Mouse (Mus musculus) megakaryocyte, embryonic 14.5 days (primary cell): Measurements from ENCODE around the gene Map2k5. TPM values are rescaled to one million over a fixed set of nuclear protein-coding genes. Genes with fewer than 3 reads are reported as not detected.

ENCODE experiments used
- H3K27me3 ChIP-seq: replicated peaks from 2 replicates; pipeline ENCODE3; 2012; ENCODE audit warnings: inconsistent platforms
- H3K36me3 ChIP-seq: replicated peaks from 2 replicates; pipeline ENCODE3; 2012; ENCODE audit warnings: low read length, inconsistent platforms, mixed read lengths
- H3K4me1 ChIP-seq: 2 replicates; pipeline ENCODE4 v1.6.1; 2012; ENCODE audit warnings: inconsistent platforms
- H3K4me3 ChIP-seq: replicated peaks from 2 replicates; pipeline ENCODE3; 2012; ENCODE audit warnings: moderate library complexity, mild to moderate bottlenecking, inconsistent platforms
- H3K9me3 ChIP-seq: 2 replicates; pipeline ENCODE4 v1.6.1; 2012; ENCODE audit warnings: inconsistent platforms
- FLI1 ChIP-seq: IDR thresholded peaks from 2 replicates; pipeline ENCODE4 v1.6.1; 2012; ENCODE audit warnings: low read length, inconsistent platforms, mixed read lengths
- GATA1 ChIP-seq: IDR thresholded peaks from 3 replicates; pipeline ENCODE4 v1.6.1; 2012; ENCODE audit warnings: mixed read lengths, low read length, inconsistent platforms, borderline replicate concordance
- polyA plus RNA-seq: library from polyadenylated mRNA; stranded (reverse); fragments of >175 nt; gene quantifications from 2 replicates; pipeline ENCODE4 v1.2.3, GENCODE M21; 2012; ENCODE audit warnings: low replicate concordance; ENCODE audit not compliant: insufficient read depth

The Map2k5 gene
- polyA plus RNA-seq, 1 experiment: 31.6 TPM

DNA sequence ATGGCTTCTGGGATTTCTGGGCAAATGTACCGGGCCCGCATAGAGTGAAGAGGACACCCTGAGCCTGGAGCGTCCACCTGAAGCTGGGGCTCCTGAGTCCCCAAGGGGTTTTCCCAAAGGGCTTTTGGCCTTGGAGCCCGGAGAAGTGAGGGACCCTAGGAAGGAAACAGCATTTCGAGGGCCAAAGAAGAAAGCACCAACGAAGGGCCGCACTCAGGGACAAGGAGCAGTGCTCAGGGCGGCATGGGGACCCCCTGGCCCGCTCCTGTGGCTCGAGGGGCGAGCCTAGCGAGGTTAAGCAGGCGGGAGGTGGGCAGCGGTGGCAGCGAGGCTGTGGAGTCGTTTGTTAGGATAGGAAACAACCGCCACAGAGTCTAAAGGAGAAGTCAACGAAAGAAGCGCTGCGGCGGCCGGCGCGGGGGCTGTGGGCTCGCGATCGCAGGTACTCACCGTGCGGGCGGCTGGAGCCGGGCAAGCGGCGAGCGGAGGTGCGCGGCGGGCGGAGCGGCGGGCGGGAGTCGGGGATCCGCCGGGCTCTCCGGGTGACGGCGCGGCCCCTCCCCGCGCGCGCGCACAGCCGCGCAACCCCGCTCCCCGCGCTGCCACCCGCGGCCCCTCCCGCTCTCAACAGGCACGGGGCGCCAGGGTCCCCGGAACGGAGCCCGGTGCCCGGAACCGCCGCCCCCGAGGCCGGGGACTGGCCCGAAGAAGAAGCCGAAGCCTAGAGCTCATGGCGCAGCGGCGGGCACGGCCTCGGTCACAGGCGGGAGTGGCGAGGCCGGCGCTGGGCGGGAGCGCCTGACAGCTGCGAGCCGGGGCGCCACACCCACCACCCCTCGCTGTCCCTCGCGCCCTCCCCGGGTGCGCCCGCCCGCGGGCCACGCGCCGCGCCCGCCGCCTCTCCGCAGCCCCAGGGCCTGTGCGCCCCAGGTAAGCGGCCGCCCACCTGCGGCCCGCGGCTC is 229.0 kb downstream of the Map2k5 start, which contains the start of gene Skor1:
Skor1 (minus strand) TSS at position 552 of the 962 bp plus-strand sequence.
- Histone ChIP-seq H3K36me3 (no peaks in the 10 kb centered on the region), H3K27me3 (peaks cover 100% of the 10 kb centered on the region), H3K4me3 (peak within 1 kb of the TSS; percentile 28), H3K4me1 (peaks cover 46% of the 10 kb centered on the region), H3K9me3 (peaks cover 25% of the 10 kb centered on the region)
- TF ChIP-seq GATA1 (no peak), FLI1 (no peak)

DNA sequence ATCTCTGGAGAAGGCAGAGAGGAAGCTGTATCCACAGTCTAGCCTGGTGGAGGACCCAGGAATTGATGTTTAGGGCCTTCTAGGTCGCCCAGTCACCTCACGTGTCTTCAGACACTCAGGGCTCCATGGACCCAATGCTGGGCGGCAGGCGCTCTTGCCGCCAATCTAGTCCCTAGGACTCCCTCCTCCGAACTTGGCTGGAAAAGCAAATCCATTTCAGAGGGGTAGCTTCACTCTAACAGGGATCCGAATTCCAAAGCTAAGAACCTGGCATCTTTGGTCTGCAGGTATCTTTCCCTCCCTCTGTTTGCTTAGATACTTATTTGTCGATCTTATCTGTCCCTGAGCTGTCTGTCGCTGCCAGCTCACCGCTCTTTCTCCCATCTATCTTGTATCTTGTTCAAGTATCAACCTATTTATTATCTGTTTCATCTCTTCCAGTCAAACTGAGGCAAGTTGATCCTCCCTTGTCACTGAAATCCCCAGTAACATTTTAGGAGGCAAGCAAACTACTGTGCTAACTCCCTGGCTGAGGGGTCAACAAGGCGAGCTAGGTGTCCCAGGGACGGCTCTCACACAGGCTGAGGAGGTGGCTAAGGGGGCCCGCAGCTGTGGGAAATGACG is 229.8 kb downstream of the Map2k5 start:
- no peak overlapping the region for H3K4me3 ChIP-seq
- H3K9me3 ChIP-seq: peaks cover 17% of the 10 kb centered on the region
- no peaks in the 10 kb centered on the region for H3K36me3 ChIP-seq
- no peak for TF ChIP-seq GATA1
- peaks cover 100% of the 10 kb centered on the region for H3K27me3 ChIP-seq
- peaks cover 53% of the 10 kb centered on the region for H3K4me1 ChIP-seq

GRCm38 (mm10) chr9:63147296-63147695 is 230.4 kb downstream of the Map2k5 start:
- TF ChIP-seq GATA1 (no peak), FLI1 (no peak)
- peaks cover 100% of the 10 kb centered on the region for H3K27me3 ChIP-seq
- no peak overlapping the region for H3K4me3 ChIP-seq
- H3K36me3 ChIP-seq: no peaks in the 10 kb centered on the region
- H3K9me3 ChIP-seq: peaks cover 11% of the 10 kb centered on the region; the same call in 1 of the 2 replicates
- H3K4me1 ChIP-seq: peaks cover 53% of the 10 kb centered on the region

DNA sequence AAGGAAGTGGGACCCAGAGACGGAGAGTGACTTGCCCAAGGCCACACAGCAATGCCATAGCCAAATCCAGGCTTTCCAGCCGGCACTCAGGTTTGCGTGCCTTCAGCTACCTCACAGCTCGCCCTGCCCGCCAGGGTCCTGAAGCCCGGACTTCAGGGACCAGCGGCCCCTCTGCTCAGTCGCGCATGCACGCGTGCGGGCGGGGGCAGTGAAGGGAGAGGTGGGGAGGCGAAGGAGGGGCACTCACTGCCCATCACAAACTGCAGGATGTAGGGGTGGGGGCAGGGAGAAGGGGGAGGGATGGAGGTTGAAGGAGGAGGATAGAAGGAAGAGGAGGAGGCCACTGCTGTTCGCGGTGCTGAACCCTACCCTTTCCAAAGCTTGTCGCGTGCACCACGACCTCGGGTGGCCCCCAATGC is 230.8 kb downstream of the Map2k5 start:
- no peak for TF ChIP-seq GATA1
- TF ChIP-seq FLI1: no peak
- H3K36me3 ChIP-seq: no peaks in the 10 kb centered on the region
- peaks cover 11% of the 10 kb centered on the region; the same call in 1 of the 2 replicates for H3K9me3 ChIP-seq
- peaks cover 55% of the 10 kb centered on the region for H3K4me1 ChIP-seq
- H3K27me3 ChIP-seq: peaks cover 100% of the 10 kb centered on the region
- peak overlapping the region; percentile 21 for H3K4me3 ChIP-seq

DNA sequence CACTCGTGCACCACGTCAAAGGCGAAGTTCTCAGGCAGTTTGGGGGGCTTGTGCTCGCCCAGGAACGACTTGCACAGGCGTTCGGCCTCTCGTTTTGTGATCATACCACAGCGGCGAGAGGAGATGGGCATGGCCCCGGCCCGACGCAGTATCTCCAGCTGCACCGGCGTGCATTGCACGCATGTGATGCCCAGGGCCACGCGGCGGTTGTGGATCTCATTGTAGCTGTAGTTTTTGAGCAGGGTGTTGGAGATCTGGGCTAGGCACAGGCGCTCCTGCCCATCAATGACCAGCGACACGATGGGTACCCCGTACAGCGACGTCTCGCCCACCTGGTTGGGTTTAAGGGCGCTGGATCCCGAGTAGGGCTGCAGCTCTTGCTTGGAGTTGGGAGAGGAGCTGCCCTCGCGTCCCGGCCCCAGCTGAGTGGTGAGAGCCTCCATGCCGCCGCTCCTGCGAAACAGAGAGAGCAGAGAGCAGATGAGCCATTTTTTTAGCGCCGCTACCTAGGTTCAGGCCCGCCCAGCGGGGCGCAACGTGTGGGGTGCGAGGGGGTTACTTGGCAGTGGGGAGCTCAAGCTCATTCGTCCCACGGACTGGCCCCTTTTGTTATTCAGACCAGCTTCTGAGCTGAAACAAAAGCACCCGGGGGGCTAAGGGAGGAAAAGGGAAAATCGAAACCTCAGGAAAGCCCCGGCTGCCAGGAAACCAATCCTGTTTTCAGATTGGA is 231.4 kb downstream of the Map2k5 start:
- Histone ChIP-seq H3K27me3 (peaks cover 100% of the 10 kb centered on the region), H3K9me3 (peaks cover 9% of the 10 kb centered on the region; the same call in 1 of the 2 replicates), H3K36me3 (no peaks in the 10 kb centered on the region), H3K4me1 (peaks cover 53% of the 10 kb centered on the region), H3K4me3 (peak overlapping the region; percentile 33)
- TF ChIP-seq FLI1 (no peak), GATA1 (no peak)

GRCm38 (mm10) chr9:63145249-63146125 is 232.2 kb downstream of the Map2k5 start:
- H3K4me1 ChIP-seq: peaks cover 51% of the 10 kb centered on the region
- H3K36me3 ChIP-seq: no peaks in the 10 kb centered on the region
- H3K4me3 ChIP-seq: peak overlapping the region; percentile 28
- H3K27me3 ChIP-seq: peaks cover 99% of the 10 kb centered on the region
- H3K9me3 ChIP-seq: peaks cover 9% of the 10 kb centered on the region; the same call in 1 of the 2 replicates
- TF ChIP-seq FLI1 (no peak), GATA1 (no peak)

- Histone ChIP-seq H3K36me3 (no peaks in the 10 kb centered on the region), H3K27me3 (peaks cover 99% of the 10 kb centered on the region), H3K4me3 (no peak overlapping the region), H3K9me3 (peaks cover 9% of the 10 kb centered on the region; the same call in 1 of the 2 replicates), H3K4me1 (peaks cover 51% of the 10 kb centered on the region)
- TF ChIP-seq GATA1: no peak
- no peak for TF ChIP-seq FLI1
These were observed 233.0 kb downstream of the Map2k5 start for GRCm38 (mm10) chr9:63144502-63145248.

DNA sequence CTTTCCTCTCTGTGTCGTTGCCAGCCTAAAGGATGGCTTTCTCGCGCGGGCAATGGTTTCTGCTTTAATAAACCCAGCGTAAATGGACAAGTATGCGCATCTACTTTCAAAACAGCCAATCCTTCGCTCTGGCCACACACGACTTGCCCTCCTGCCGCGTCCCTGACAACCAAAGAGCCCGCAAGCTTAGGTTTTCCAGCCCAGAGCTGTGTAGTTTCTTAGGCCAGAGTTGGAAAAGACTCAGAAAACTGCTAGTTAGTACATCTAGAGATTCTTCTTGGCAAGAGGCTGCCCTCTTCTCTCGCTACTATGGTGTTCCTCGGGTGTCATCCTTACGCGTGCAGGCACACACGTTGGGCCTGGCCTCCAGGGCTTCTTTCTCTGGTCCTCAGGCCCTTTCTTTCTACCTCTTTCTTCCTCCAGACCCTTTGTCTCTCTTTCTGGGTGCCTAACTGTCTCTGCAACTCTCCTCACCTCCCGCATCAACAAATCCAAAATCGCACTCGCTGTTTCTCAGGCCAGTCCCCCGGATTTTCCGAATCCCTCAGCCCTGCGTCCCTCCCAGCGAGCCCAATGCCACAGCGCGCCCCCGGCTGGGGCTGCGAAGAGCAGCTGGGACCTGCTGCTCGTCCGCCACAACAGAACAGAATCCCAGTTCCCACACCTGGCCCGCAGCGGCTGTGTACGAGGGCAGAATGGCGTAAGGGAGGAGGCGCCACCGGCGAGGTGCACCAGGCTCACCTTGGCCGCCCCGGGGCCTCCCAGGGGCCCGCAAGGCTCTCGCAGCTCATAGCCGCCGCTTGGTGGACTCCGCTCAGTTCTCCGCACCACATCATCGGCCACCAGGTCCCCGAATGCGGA is 233.8 kb downstream of the Map2k5 start:
- peaks cover 9% of the 10 kb centered on the region; the same call in 1 of the 2 replicates for H3K9me3 ChIP-seq
- TF ChIP-seq FLI1 (no peak), GATA1 (no peak)
- H3K4me1 ChIP-seq: peaks cover 46% of the 10 kb centered on the region
- peaks cover 99% of the 10 kb centered on the region for H3K27me3 ChIP-seq
- no peaks in the 10 kb centered on the region for H3K36me3 ChIP-seq
- no peak overlapping the region for H3K4me3 ChIP-seq
